Mouse (Mus musculus): Measurements from ENCODE around the gene Ranbp17.

DNA sequence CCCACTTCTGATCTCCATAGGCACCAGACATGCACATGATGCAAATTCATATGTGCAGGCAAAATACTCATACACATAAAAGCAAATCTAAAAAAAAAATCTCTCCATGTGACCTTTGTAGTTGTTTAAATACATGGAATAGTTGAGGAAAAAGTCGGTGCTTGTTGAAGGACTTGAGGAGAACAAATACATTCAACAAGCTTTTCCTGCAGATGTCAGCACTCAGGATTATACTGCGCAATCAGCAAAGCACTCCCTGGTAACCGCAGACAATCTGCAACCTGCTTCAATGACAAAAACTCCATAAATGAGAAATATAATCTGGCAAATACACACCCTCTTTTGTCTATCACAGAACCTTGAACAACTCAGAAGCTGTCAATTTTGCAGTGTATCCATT is 59.5 kb downstream of the Ranbp17 start:
- TF ChIP-seq CTCF (IDR thresholded peaks at IDR 0.05; ENCODE audit: low read depth) (no peak), EP300 (optimal IDR thresholded peaks at IDR 0.05) (no peak)

Data from stomach, postnatal 0 days (tissue).